Mouse (Mus musculus): ENCODE data around the gene Ppp1r14b.

The Ppp1r14b gene

GRCm38 (mm10) chr19:6992011-6992858, 17.5 kb downstream of the Ppp1r14b start, which contains the start of gene Dnajc4:
Gene Dnajc4 (minus strand): TSS chr19:6992572.
- in situ Hi-C loops (cut with MboI; ENCODE audit: unreplicated experiment in 2 of 2) = no loop called here

GRCm38 (mm10) chr19:6993011-6993770, 18.4 kb downstream of the Ppp1r14b start:
- in situ Hi-C loops (cut with MboI; ENCODE audit: unreplicated experiment in 2 of 2) = no loop called here

- in situ Hi-C loops (cut with MboI; ENCODE audit: unreplicated experiment in 2 of 2) = no loop called here
These were observed 19.2 kb downstream of the Ppp1r14b start for GRCm38 (mm10) chr19:6994002-6994401.

GRCm38 (mm10) chr19:6994489-6994888, 19.7 kb downstream of the Ppp1r14b start:
- in situ Hi-C loops (cut with MboI; ENCODE audit: unreplicated experiment in 2 of 2) = no loop called here

GRCm38 (mm10) chr19:6995255-6995991, 20.7 kb downstream of the Ppp1r14b start:
- in situ Hi-C loops (cut with MboI; ENCODE audit: unreplicated experiment in 2 of 2) = no loop called here

GRCm38 (mm10) chr19:6996006-6996405, 21.2 kb downstream of the Ppp1r14b start, which contains the start of the genes Nudt22 and Trpt1:
Gene Nudt22 (minus strand): TSS chr19:6996117.
Gene Trpt1 (plus strand): TSS chr19:6996131.
- in situ Hi-C loops (cut with MboI; ENCODE audit: unreplicated experiment in 2 of 2) = no loop called here

- in situ Hi-C loops (cut with MboI; ENCODE audit: unreplicated experiment in 2 of 2) = no loop called here
These were observed 23.0 kb downstream of the Ppp1r14b start for GRCm38 (mm10) chr19:6997721-6998290.

GRCm38 (mm10) chr19:6999360-7000063, 24.7 kb downstream of the Ppp1r14b start:
- in situ Hi-C loops (cut with MboI; ENCODE audit: unreplicated experiment in 2 of 2) = no loop called here

GRCm38 (mm10) chr19:7006892-7007593, 32.3 kb downstream of the Ppp1r14b start:
- in situ Hi-C loops (cut with MboI; ENCODE audit: unreplicated experiment in 2 of 2) = no loop called here

GRCm38 (mm10) chr19:7012426-7012825, 37.7 kb downstream of the Ppp1r14b start:
- in situ Hi-C loops (cut with MboI; ENCODE audit: unreplicated experiment in 2 of 2) = no loop called here

GRCm38 (mm10) chr19:7013984-7014383, 39.2 kb downstream of the Ppp1r14b start:
- in situ Hi-C loops (cut with MboI; ENCODE audit: unreplicated experiment in 2 of 2) = no loop called here

GRCm38 (mm10) chr19:7014481-7015135, 39.8 kb downstream of the Ppp1r14b start:
- in situ Hi-C loops (cut with MboI; ENCODE audit: unreplicated experiment in 2 of 2) = loop anchor here in 1 of 2 experiments (5.0 kb wide), 1 partner anchor 32 kb away; the partner anchor contains the start of gene Fkbp2

GRCm38 (mm10) chr19:7017541-7018457, 43.0 kb downstream of the Ppp1r14b start:
- in situ Hi-C loops (cut with MboI; ENCODE audit: unreplicated experiment in 2 of 2) = loop anchor here in 1 of 2 experiments (5.0 kb wide), 1 partner anchor 35 kb away; the partner anchor contains the start of gene Fkbp2

- in situ Hi-C loops (cut with MboI; ENCODE audit: unreplicated experiment in 2 of 2) = loop anchor here in 1 of 2 experiments (5.0 kb wide), 1 partner anchor 36 kb away; the partner anchor contains the start of gene Fkbp2
These were observed 43.8 kb downstream of the Ppp1r14b start for GRCm38 (mm10) chr19:7018546-7018945.

GRCm38 (mm10) chr19:7019191-7019590, 44.4 kb downstream of the Ppp1r14b start, which contains the start of gene Fermt3:
Gene Fermt3 (minus strand): TSS chr19:7019469.
- in situ Hi-C loops (cut with MboI; ENCODE audit: unreplicated experiment in 2 of 2) = loop anchor here in 1 of 2 experiments (5.0 kb wide), 1 partner anchor 37 kb away; the partner anchor contains the start of gene Fkbp2

GRCm38 (mm10) chr19:7020224-7020641, 45.5 kb downstream of the Ppp1r14b start:
- in situ Hi-C loops (cut with MboI; ENCODE audit: unreplicated experiment in 2 of 2) = loop anchor here (5.0 kb wide), 4 partner anchors 43 to 528 kb away; partner anchors contain the start of genes Esrra (in 1 of the 2), Kcnk4 (in 1 of the 2) and Plcb3 (in 1 of the 2)

Measured in v-Abl transformed pro-B cells (cell line).